Comparison of ENCODE assay signal across 13 mouse cellular contexts in the genomic region with DNA sequence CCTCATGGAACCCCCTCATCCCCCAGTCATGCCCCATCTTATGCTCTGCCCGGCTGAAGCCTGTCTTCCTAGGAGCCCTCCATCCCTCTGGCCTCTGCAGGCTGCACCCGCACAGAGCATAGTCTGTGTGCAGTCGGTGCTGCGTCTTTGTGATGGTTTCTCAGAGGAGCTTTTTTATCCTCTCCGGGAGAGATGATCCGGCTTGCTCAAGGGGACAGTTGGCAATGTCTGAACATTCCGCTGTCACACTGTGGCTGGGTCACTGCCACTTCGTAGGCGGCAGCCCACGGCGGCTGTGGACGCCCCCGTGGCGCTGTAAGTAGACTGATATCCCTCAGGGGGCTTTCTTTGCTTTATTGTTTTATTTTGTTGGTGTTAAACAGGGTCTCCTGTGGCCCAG.
A peak's percentile ranks its signal among the peaks of the same experiment; 100 is the strongest.
DNase-seq lines count a peak whose midpoint lies in the region; ATAC-seq lines count a peak whose summit lies in the region.
"Had no signal": no experiment of that assay in that cellular context is flagged by ENCODE, and none has a peak within 500 bp of the region (broad histone marks: within the 10 kb centered on the region; RNA-seq: fewer than 3 reads in every experiment).

No protein-coding gene starts in this region.

- H3K9ac ChIP-seq in forebrain, embryonic 11.5 days (ENCODE audit: low read length): no peak overlapping the region; the same call in 1 of the 2 replicates
- H3K9ac ChIP-seq in forebrain, embryonic 15.5 days (replicated peaks): peak overlapping the region; percentile 22
- H3K9ac ChIP-seq in limb, embryonic 12.5 days (replicated peaks): 0 out of 2 replicates have a peak overlapping the region, but pooled peaks have one; percentile 18
- H3K9ac ChIP-seq in neural tube, embryonic 12.5 days: 0 out of 2 replicates have a peak overlapping the region, but pooled peaks have one; percentile 22
- H3K9ac ChIP-seq: limb, embryonic 15.5 days; lung, embryonic 14.5 days had no signal

- no peak for DNase-seq in forebrain, embryonic 11.5 days (ENCODE audit: low spot score)
- no peak for DNase-seq in cerebellum, postnatal 4 days (ENCODE audit: low spot score in 2 of 2)
- no peak for DNase-seq in adrenal gland, adult 18-20 months (ENCODE audit: low spot score in 2 of 2)
- DNase-seq: cerebellum, adult 8-10 months; heart, postnatal 36 days; kidney, adult 18-20 months; lung, embryonic 14.5 days; thymus, adult 2 months had no signal

- H3K9me3 ChIP-seq in forebrain, embryonic 11.5 days (ENCODE audit: control insufficient read depth, low read length): no peaks in the 10 kb centered on the region
- H3K9me3 ChIP-seq in forebrain, embryonic 15.5 days: no peaks in the 10 kb centered on the region
- H3K9me3 ChIP-seq in limb, embryonic 12.5 days: no peaks in the 10 kb centered on the region
- no peaks in the 10 kb centered on the region for H3K9me3 ChIP-seq in neural tube, embryonic 12.5 days
- H3K9me3 ChIP-seq: limb, embryonic 15.5 days had no signal

- no peak overlapping the region for H3K4me2 ChIP-seq in forebrain, embryonic 11.5 days (ENCODE audit: low read depth, low read length, severe bottlenecking)
- H3K4me2 ChIP-seq in forebrain, embryonic 15.5 days (replicated peaks): no peak overlapping the region
- H3K4me2 ChIP-seq in limb, embryonic 12.5 days: no peak overlapping the region
- no peak overlapping the region for H3K4me2 ChIP-seq in neural tube, embryonic 12.5 days (replicated peaks)
- H3K4me2 ChIP-seq: limb, embryonic 15.5 days; lung, embryonic 14.5 days had no signal

- peaks cover 6% of the 10 kb centered on the region; the same call in 1 of the 2 replicates for H3K27me3 ChIP-seq in forebrain, embryonic 11.5 days (ENCODE audit: control insufficient read depth, insufficient read depth, low read length)
- no peaks in the 10 kb centered on the region for H3K27me3 ChIP-seq in forebrain, embryonic 15.5 days
- peaks cover 26% of the 10 kb centered on the region for H3K27me3 ChIP-seq in limb, embryonic 12.5 days
- H3K27me3 ChIP-seq in neural tube, embryonic 12.5 days (replicated peaks): 0 out of 2 replicates have a peak, but pooled peaks cover 2% of the 10 kb centered on the region
- H3K27me3 ChIP-seq: limb, embryonic 15.5 days had no signal

- 58% methylated on average over 14 of the region's 14 CpGs for WGBS in forebrain, embryonic 11.5 days
- WGBS in forebrain, embryonic 15.5 days: 32% methylated on average over 14 of the region's 14 CpGs
- 77% methylated on average over 14 of the region's 14 CpGs for WGBS in limb, embryonic 12.5 days
- 43% methylated on average over 14 of the region's 14 CpGs for WGBS in neural tube, embryonic 12.5 days

- H3K27ac ChIP-seq in forebrain, embryonic 11.5 days (ENCODE audit: low read depth, low read length): peak overlapping the region; percentile 18; the same call in 1 of the 2 replicates
- H3K27ac ChIP-seq in forebrain, embryonic 15.5 days (replicated peaks): peak overlapping the region; percentile 26; the same call in 1 of the 2 replicates
- no peak overlapping the region for H3K27ac ChIP-seq in limb, embryonic 12.5 days
- peak overlapping the region; percentile 13; the same call in 1 of the 2 replicates for H3K27ac ChIP-seq in neural tube, embryonic 12.5 days
- H3K27ac ChIP-seq: limb, embryonic 15.5 days had no signal

- H3K4me3 ChIP-seq in forebrain, embryonic 11.5 days (ENCODE audit: low read depth, low read length): no peak overlapping the region
- no peak overlapping the region for H3K4me3 ChIP-seq in forebrain, embryonic 15.5 days
- H3K4me3 ChIP-seq in limb, embryonic 12.5 days (replicated peaks): no peak overlapping the region
- no peak overlapping the region for H3K4me3 ChIP-seq in neural tube, embryonic 12.5 days
- H3K4me3 ChIP-seq: limb, embryonic 15.5 days had no signal

- no peak for ATAC-seq in forebrain, embryonic 11.5 days (replicated peaks; ENCODE audit: low FRiP score)
- no peak for ATAC-seq in forebrain, embryonic 15.5 days (replicated peaks)
- ATAC-seq in limb, embryonic 12.5 days (ENCODE audit: insufficient number of reproducible peaks, insufficient read depth, low FRiP score, low TSS enrichment, low read depth): no peak
- no peak for ATAC-seq in neural tube, embryonic 12.5 days (ENCODE audit: low FRiP score, low read depth)
- ATAC-seq in frontal cortex, adult (ENCODE audit: low TSS enrichment): no peak

- no peaks in the 10 kb centered on the region for H3K36me3 ChIP-seq in forebrain, embryonic 11.5 days (ENCODE audit: control insufficient read depth, insufficient read depth, low read length)
- no peaks in the 10 kb centered on the region for H3K36me3 ChIP-seq in forebrain, embryonic 15.5 days
- no peaks in the 10 kb centered on the region for H3K36me3 ChIP-seq in limb, embryonic 12.5 days
- no peaks in the 10 kb centered on the region for H3K36me3 ChIP-seq in neural tube, embryonic 12.5 days
- H3K36me3 ChIP-seq: limb, embryonic 15.5 days had no signal

- H3K4me1 ChIP-seq in forebrain, embryonic 11.5 days (replicated peaks; ENCODE audit: control insufficient read depth, insufficient read depth, low read length): peaks cover 56% of the 10 kb centered on the region
- peaks cover 85% of the 10 kb centered on the region for H3K4me1 ChIP-seq in forebrain, embryonic 15.5 days
- peaks cover 89% of the 10 kb centered on the region for H3K4me1 ChIP-seq in limb, embryonic 12.5 days (replicated peaks)
- peaks cover 97% of the 10 kb centered on the region for H3K4me1 ChIP-seq in neural tube, embryonic 12.5 days
